Mouse (Mus musculus): ENCODE measurements around the gene Agap3. TPM values are rescaled to one million over a fixed set of nuclear protein-coding genes. Genes with fewer than 3 reads are reported as not detected.

The Agap3 gene
- 10 to 100 TPM; 83.0 to 83.1 TPM for total RNA-seq (2021)
- long read RNA-seq, experiment 1, partial matches to known transcripts: 45 of 95 reads
- long read RNA-seq, experiment 1, other reads (novel, unspliced or antisense): 46 of 95 reads
- long read RNA-seq, experiment 2, transcript Agap3-201 (18 exons, 3,207 nt): major isoform, 6 of 35 reads
- long read RNA-seq, experiment 2, partial matches to known transcripts: 8 of 35 reads
- long read RNA-seq, experiment 2, other reads (novel, unspliced or antisense): 18 of 35 reads

DNA sequence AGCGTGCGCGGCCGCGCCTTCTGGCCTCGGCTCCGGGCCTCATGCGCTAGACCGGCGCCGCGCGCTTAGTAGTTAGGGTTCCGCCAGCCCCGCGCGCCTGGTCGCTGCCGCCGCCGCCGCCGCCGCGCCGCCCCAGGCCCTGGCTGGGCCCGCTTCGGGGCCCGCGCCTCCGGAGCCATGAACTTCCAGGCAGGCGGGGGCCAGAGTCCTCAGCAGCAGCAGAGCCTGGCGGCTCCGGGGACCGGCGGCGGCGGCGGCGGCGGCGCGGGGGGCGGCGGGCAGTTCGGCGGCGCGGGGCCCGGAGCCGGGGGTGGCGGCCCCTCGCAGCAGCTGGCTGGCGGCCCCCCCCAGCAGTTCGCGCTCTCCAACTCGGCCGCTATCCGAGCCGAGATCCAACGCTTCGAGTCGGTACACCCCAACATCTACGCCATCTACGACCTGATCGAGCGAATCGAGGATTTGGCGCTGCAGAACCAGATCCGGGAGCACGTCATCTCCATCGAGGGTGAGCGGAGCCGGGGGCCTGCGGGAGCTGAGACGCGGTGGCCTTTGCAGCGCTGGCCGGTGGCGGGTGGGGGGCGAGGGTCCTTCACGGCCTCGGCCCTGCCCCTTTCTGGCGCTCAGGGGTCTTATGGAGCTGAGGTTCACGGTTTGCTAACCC lies at the start of gene Agap3:
Gene Agap3 (plus strand): TSS at position 148 of the 661 bp plus-strand sequence.
- DNase-seq: peak; percentile 54 to 66

DNA sequence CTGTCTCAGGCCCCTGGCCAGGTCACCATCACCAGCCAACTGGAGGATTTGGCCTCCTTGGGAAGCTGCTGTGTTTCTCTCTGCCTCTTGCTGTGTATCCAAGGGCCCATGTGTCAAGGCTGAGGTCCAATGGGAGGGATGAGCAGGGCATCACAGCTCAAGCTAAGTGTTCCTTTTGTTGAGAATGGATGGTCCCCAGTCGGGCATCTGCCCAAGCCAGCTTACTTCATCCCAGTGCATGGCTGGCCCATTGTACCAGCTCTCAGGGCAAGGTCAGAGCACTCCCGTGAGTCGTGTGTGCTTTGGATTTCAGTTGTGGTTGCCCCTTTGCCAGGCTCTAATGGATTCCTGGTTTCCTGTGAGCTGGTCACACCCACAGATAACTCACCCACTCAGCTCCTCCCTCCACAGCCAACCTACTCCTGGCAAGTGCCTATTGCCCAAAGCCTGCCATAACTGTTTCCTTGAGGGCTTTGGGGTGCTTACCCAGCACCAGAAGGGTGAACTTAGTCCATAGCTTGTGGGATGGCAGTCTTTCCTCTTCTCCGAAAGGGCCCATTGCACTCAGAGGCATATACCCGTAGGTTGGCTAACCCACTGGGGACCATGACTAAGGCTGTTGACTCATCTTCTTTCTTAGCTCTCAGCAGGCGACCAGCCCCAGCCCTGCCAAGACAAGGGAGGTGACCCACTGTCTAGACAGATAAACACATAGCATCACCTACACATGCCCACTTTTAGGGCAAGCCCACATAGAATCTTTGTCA lies 47.2 kb upstream of the Agap3 start:
- peak; percentile 48 to 52 for DNase-seq

- no peak for DNase-seq
Observed at GRCm38 (mm10) chr5:24405389-24405876, 46.5 kb upstream of the Agap3 start.

GRCm38 (mm10) chr5:24408651-24409050 lies 43.3 kb upstream of the Agap3 start:
- DNase-seq: peak; percentile 75 to 84

- DNase-seq: no peak
Observed at GRCm38 (mm10) chr5:24409466-24409865, 42.5 kb upstream of the Agap3 start.

- no peak for DNase-seq
Observed at GRCm38 (mm10) chr5:24412063-24412462, 39.9 kb upstream of the Agap3 start.

GRCm38 (mm10) chr5:24413042-24413693 lies 38.8 kb upstream of the Agap3 start, which contains the start of gene Asic3:
Asic3 (plus strand) TSS chr5:24413392.
- no peak for DNase-seq

DNA sequence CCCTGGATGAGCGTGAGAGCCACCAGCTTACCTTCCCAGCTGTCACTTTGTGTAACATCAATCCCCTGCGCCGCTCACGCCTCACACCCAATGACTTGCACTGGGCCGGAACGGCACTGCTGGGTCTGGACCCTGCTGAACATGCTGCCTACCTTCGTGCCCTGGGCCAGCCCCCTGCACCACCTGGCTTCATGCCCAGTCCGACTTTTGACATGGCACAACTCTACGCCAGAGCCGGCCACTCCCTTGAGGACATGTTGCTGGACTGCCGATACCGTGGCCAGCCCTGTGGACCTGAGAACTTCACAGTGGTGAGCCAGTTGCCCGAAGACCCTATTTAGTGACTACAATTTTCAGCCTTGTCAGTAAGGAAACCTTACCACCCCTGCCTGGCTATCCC lies 38.0 kb upstream of the Agap3 start:
- no peak for DNase-seq

- DNase-seq: peak; percentile 73 to 76
Observed at GRCm38 (mm10) chr5:24416222-24416736, 35.7 kb upstream of the Agap3 start.

DNA sequence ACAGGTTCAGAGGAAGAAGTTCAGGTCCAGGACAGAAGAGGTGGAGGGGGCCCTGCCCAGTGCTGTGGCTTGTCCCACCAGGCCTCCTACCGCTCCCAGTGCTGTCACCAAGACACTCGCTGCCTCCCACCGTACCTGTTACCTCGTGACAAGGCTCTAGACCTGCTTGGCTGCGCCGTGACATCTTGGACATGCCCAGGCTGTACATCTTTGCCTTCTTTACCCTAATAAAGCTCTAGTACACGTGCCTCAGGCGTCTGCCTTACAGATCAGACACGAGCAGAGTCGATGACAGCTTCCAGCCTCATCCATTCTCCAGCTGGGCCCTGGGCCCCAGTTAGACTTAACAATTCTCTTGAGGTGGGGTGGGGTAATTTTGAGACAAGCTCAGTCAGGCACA lies 34.4 kb upstream of the Agap3 start:
- DNase-seq: no peak

DNA sequence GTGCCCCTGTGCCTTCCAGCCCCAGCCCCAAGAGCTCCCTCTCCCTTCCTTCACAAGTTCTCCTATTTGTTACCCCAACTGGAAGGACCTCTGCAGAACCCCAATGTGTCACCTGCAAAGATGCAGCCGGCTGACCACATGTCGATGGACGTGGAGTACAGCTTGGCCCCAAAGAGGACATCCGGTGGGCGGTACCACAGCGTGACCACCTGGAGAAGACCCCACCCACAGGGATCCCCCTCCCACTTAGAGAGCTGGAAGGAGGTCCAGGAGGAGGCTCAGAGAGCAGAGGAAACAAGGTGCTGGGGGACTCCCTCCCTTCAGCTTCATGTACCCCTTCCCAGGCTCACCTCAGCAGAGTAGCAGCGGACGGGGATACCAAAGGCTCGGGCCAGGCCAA lies 31.6 kb upstream of the Agap3 start:
- DNase-seq: no peak

DNA sequence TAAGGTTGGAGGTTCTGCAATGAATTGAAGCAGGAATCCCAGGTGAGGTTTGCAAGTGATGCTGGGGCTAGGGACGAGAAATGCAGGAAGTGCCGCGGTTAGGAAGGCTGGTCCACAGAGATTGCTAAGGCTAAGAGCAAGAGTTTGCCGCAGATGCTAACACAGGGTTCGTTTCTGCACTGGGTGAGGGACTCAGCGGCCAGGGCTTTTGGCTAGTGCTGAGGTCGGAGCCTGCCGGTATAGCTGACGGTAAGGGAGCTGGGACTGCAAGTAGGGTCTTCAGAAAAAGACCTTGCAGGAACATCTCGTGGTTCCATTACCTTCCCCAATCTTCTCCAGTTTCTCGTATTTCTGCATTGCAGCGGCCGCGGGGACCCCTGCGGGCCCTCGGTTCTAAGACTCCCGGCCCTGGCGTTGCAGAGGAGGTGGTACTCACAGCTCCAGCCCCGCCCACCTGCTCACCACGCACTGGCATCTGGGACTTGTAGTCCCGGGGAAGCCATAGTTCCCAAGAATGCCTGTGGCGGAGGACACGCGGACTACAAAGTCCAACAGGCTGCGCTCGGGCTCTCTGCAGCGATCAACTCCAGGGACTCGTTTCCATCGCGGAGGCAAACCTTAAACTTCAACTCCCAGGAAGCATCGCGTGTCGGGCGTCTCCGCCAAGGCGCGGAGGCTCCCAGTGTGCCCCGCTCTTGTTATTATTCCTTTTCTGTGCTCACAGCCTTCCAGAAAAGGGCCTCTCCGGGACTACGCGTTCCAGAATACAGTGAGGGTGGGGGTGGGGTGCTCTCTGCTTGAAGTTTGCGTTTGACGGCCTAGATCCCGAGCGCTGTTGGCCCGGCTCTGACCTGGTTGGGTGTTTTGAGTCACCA lies 28.6 kb upstream of the Agap3 start, which contains the start of the genes Cdk5 and Slc4a2:
Gene Cdk5 (minus strand): TSS at position 402 of the 875 bp plus-strand sequence.
Gene Slc4a2 (plus strand): TSS at position 709 of the 875 bp plus-strand sequence.
- peak; percentile 98 for DNase-seq

DNA sequence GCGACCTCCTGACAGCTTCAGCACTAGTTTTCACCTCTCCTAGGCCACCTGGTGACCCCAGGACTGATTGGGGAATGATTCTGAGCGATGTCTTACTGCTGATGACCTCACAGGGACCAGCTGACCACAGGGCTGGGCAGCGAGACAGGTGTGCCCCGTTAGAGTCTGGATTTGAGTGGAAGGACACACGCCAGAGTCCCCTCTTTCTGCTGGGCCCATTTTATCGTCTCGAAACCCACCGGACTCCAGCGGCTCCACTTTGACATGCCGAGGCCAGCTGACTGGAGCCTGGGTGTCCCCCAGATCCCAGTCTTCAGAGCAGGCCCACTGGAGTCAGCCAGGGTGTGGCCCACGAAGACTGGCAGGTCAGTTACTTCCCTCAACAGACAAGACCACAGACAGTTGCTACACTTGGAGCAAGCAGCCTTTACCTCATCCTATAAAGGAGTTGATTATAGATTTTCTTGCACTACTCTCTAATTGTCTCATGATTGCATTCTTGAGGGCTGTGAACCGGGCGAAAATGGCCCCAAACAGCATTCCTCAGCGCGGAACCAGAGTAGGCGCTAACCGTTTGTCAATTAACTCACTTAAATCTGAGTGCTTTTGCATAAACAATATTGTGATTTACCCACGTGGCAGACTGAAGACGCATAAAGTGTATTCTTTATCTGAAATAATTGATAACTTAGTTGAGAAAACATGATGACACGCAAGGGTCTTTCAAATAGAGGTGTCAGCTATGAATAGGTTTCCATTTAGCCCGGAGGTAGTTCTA lies 27.8 kb upstream of the Agap3 start:
- DNase-seq: no peak

DNA sequence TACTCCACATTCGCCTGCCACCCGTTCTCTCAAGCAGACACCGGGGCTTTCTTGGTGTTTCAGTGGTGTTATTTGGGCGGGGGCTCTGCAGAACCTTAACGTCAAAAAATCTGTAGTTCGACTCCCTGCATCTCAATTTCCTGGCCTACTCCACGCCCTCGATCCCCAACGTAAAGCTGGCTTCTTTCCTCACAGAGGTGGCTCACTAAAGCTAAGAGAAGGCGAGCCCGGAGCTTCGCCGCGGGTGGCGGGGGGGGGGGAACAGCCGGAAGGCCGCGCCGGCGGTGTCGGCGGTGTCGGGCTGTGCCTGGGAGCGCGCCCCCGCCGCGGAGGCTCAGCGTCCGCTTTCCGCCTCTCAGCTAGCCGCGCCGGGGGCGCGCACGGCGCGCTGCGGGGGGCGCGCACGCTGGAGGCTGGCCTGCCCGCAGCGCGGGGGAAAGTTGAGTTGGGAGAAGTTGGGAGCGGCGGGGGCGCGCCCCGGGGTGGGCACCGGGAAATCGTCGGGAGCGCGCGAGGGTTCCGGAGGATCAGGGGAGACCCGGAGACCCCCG lies 27.0 kb upstream of the Agap3 start:
- peak; percentile 87 to 94 for DNase-seq

DNA sequence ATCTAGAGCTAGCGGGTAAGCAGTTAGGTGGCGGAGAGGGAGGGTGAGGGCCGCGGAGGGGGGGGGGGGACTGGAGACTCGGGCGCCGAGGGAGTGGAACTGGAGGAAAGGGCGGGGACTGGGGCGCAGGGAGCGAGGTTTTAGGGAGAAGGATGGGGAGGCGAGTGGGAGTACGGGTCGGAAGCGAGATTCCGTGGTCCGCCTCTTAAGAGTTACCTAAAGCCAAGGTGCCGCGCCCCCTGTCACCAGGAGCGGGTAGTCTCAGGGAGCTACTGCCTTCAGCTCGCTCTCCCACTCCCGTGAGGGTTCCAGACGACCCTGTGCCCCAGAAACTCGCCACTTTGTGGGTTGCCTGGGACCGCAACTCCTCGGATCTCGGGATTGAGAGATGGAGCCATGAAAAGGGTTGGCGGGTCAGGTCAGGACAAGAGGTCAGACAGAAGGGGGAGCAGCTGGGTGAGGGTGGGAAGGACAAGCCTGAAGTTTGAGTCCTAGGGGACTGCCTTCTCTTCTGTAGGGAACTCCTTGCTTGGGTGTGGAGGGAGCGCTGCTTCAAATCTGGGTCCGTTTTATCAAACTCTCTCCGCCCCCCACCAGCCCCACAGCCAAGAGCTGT lies 26.4 kb upstream of the Agap3 start:
- no peak for DNase-seq

DNA sequence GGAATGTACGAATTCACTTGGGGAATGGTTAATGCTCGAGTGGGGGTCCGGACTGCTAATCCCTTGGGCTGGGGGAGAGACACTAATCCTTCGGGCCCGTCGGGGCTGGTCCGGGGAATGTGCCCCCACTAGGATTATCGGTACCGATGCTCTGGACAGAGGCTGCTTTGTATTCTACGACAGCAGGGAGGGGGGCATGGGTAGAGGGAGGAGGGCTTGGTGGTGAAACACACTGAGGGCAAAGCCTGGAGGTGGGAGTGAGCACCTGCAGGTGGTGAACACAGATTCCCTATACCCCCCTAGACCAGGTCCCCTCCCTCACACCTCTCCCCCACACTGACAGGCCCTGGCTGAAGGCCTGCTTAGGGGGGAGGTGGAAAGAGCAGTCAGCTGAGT lies 25.9 kb upstream of the Agap3 start:
- no peak for DNase-seq

DNA sequence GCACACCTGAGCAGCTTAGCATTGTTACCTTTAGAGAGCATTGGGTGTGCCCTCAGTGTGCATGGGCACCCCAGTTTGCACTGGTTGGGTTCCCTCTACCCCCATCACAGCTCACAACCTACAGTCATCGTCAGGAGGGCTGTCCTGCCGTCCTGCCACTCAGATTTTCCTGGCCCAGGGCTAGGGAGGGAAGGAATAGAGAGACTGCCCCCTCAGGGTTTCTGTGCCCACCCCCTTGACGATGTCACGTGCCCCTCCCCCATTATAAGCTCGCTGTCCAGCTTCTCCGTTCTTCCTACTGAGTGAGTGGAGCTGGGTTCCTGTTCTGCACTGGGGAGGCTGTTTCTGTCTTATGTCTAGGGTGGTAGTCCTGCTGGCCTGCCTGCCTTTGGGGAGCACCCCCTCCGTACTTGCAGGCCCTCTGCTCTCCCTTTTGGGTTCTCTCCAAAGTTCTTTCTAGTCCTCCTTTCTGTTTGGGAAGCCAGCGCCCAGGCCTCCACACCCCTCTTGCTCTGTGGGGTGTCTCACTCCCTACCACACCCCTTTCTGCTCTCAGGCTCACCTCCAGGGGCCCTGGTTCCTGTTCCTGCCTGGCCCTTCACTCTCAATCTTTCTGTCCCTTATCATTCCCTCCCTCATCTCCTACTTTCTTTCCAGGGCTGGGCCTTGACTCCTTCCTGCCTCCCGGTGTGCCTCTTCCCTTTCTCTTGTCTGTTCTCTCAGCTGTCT lies 25.3 kb upstream of the Agap3 start:
- no peak for DNase-seq

- DNase-seq: no peak
Observed at GRCm38 (mm10) chr5:24427285-24427633, 24.7 kb upstream of the Agap3 start.

DNA sequence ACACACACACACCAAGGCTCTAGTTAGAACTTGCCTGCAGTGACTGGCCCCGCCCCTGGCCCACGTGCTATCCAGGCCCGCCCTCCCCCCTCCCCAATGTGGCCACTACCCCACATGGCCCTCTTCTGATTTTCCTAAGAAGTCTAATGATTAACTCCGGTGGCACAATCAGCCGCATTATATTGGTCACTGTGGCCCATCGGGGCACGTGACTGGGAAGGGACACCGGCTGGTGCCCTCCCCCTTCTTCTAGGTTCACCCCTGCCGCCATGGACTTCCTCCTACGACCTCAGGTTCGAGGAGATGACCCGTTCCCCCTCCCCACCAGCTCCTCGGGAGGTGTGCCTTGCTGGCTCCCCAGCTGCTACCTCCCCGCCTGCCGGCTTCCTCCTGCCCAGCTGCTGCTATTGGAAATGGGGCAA lies 24.0 kb upstream of the Agap3 start:
- DNase-seq: no peak

All from adrenal gland, postnatal 36 days (tissue).